Mouse (Mus musculus): ENCODE data around the gene Cstad.

GRCm38 (mm10) chr2:30656711-30657555 lies 62.1 kb downstream of the Cstad start:
- no peak for TF ChIP-seq CTCF (IDR thresholded peaks at IDR 0.05; ENCODE audit: borderline replicate concordance, extremely low read depth, insufficient read depth, insufficient read length)
- no peak for TF ChIP-seq POLR2A (IDR thresholded peaks at IDR 0.05; ENCODE audit: borderline replicate concordance, extremely low read depth, insufficient read depth, insufficient read length, poor library complexity, severe bottlenecking)
